Mouse (Mus musculus): ENCODE data around the gene Tmem198b.
"Not testable (repeated sequence)": the region's sequence is repeated elsewhere in the genome, so short reads cannot be mapped to it uniquely, and the experiment has no call there.

Gene Tmem198b

GRCm38 (mm10) chr10:128804271-128805091 lies at the start of gene Tmem198b:
Gene Tmem198b, minus strand, starts transcription at chr10:128804370.
- peak; percentile 84 for DNase-seq

DNA sequence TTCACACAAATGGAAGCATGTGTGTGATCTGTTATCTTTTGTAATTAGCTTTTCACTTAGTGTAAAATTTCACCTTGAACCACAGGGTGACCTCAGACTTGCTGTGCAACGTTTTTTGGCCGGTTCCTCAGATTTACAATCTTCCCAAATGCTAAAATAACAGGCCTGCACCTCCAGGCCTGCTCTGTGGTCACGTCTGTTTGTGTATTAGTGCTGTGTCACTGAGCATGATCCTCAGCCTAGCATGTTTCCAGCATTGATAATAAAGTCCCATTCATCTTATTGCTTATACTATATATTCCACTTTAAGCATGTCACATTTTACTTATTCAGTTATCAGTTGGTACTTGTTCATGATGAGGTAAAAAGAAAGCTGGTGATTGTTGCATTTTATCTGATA lies 46.2 kb upstream of the Tmem198b start:
- DNase-seq: no peak

- DNase-seq: no peak
Observed at GRCm38 (mm10) chr10:128848426-128848825, 44.3 kb upstream of the Tmem198b start.

DNA sequence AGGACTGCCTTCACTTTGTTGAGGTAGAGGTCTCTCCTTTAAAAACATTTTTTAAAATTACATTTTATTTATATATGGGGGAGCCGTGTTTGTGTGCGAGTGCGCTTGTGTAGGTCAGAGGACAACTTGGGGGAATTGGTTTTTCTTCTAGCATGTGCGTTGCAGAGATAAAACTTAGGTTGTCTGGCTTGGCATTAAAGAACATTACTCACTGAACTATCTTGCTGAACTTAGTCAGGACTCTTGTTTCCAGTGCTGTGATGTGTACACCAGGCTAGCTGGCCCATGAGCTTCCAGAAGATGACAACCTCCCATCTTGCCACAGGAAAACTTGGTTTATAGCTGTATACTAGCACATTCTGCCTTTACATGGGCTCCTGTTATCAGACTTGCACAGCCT lies 42.5 kb upstream of the Tmem198b start:
- no peak for DNase-seq

- DNase-seq: peak; percentile 71
Observed at GRCm38 (mm10) chr10:128845516-128845915, 41.3 kb upstream of the Tmem198b start.

GRCm38 (mm10) chr10:128843260-128843659 lies 39.1 kb upstream of the Tmem198b start:
- no peak for DNase-seq

DNA sequence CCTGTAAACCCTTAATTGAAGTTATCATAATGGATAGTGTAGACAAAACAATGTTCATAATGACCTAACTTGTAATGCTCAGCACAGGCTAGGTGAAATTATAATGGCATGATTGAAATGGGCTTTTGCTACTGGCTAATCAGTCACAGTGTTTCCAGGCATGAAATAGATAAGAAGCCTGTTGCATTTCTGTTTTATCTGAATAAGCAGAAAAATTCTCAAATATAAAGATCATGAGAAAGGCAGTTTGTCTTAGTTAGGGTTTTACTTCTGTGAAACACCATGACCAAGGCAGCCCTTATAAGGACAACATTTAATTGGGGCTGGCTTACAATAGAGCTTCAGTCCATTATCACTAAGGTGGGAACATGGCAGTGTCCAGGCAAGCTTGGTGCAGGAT lies 36.4 kb upstream of the Tmem198b start:
- no peak for DNase-seq

- DNase-seq: no peak
Observed at GRCm38 (mm10) chr10:128839434-128839833, 35.3 kb upstream of the Tmem198b start.

DNA sequence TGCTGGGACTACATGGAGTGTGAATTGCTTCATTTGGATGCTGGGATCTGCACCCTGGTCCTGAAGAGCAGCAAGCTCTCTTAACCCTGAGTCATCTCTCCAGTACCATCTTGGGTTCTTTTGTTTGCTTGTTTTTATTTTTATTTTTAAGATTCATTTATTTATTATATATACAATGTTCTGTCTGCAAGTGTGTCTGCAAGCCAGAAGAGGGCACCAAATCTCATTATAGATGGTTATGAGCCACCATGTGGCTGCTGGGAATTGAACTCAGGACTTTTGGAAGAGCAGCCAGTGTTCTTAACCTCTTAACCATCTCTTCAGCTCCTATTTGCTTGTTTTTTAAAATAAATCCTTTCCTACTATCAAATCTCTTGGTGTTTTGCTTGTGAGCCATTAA lies 33.2 kb upstream of the Tmem198b start:
- DNase-seq: no peak

DNA sequence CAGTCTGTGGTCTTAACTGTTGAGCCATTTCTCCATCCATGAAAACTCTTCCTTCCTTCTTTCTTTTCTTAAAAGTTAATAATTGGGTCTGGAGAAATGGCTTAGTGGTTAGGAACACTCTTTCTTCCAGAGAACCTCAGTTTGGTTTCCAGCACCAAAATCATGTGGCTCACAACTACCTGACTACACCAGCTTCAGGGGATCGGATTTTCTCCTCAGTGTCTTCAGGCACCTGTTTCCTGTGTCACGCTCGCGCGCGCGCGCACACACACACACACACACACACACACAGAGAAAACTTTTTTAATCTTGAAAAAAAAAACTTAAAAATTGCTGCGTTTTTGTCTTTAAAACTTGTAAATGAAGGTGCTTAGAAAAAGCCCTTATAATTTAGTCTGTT lies 19.7 kb upstream of the Tmem198b start:
- no peak for DNase-seq

DNA sequence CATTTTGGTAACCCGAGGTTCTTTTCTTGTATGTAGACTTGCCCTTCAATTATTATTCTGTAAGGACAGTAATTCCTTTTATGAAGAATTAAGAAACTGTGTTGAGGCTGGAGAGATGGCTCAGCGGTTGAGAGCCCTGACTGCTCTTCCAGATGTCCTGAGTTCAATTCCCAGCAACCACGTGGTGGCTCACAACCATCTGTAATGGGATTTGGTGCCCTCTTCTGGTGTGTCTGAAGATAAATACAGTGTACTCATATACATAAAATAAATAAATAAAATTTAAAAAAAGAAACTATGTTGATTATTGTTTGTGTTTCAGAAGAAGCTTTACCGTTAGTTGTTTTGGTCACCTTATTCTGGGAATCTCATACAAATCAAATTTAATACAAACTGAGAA lies 18.9 kb upstream of the Tmem198b start:
- not testable (repeated sequence) for DNase-seq

DNA sequence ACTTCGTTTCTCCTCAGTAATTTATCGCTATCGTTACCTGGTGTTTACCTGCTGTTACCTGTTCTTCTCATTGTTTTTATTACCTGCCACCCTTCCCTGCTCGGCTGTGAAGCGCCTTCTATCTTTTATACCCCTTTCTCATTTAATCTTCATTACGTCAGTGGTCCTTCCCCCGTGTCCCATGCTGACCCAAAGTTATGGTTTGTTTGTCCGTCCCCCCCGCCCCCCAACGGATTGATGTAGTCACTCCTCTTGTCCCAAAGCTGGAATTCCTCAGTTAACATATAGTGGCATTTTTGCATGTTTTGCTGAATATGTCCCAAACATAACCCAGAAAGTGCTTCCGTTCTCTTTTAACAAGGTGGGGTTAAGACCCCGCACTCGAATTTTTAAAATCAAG lies 18.0 kb upstream of the Tmem198b start:
- DNase-seq: no peak

DNA sequence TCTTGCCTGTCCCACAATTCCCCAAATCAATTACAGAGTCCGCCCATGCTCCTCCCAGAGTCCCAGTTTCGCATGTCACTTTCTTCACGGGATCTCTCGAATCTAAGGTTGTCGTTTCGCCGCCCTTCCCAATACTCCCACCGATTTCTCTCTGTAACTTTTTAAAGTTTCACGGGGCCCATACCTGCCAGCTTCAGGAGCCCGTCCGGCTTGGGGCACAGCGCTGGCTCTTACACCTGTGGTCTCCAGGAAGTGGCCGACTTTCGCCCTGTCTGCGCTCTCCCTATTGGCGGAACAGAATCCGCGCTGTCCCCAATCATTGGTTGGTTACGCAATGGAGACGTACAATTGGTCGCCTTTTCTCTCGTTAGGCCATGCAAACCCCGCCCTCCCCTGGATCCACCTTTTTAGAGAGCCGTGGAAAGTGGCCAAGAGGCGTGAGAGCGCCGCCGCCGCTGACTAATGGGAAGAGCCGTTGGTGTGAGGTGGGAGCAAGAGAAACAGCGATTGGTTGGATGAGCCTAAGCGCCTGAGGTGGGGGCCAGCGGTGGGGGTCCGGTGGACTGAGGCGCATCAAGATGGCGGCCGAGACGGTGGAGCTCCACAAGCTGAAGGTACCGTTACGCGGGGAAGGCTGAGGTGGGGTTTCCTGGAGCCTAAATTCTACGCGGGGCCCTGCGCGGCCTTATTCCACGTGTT lies 17.3 kb upstream of the Tmem198b start, which contains the start of gene Ormdl2:
TSS of gene Ormdl2 (minus strand) at position 288 of the 699 bp plus-strand sequence.
- peak; percentile 99 for DNase-seq

DNA sequence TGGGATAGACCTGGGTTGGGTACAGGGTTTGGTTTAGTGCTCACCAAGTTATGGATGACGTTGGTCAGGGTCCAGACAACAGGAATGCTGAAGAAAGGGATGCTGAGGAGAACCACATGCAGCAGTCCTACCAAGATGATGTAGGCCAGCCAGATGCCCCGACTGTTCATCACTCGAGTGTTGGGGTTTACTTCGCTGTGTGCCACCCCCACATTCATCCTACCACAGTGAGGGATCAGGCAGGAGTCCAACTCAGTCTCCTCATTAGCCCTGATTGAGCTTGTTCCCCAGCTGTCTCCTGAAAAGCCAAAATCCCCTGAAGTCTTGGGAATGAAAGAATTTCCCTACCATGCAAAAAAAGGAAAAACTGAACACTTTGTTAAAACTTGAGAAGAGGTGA lies 16.0 kb upstream of the Tmem198b start:
- no peak for DNase-seq

DNA sequence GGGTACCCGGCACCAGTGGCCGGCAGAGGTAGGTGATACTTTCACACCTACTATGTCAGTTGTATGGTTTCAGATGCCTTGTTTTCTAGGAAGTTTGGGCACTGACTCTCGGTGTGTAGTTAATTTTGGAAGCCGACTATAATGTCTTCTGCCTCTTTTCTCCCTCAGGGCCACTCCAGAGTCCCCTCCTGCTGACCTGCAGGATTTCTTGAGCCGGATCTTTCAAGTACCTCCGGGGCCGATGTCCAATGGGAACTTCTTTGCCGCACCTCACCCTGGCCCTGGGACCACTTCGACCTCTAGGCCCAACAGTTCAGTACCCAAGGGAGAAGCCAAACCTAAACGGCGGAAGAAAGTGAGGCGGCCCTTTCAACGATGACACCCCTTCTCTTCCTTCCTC lies 12.9 kb upstream of the Tmem198b start, which contains the start of gene Sarnp:
TSS of gene Sarnp (plus strand) at position 301 of the 400 bp plus-strand sequence.
- no peak for DNase-seq

DNA sequence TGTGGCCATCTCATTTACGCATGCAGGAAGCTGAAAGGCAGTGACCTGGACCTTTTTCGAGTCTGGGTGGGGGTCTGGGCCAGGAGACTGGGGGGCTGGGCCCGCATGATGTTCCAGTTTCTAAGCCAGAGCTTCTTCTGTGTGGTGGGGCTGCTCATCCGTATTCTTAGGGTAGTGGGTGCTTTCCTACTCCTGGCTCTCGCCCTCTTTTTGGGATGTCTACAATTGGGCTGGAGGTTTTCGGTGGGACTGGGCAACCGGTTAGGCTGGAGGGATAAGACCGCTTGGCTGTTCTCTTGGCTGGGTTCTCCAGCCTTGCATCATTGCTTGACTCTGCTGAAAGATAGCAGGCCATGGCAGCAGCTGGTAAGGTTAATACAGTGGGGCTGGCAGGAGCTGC lies 2.8 kb upstream of the Tmem198b start:
- DNase-seq: no peak

- DNase-seq: no peak
Observed at GRCm38 (mm10) chr10:128806086-128806485, 1.9 kb upstream of the Tmem198b start.

- DNase-seq: peak; percentile 99
Observed at GRCm38 (mm10) chr10:128805092-128806000, 1.2 kb upstream of the Tmem198b start.

- peak; percentile 59 for DNase-seq
Observed at GRCm38 (mm10) chr10:128803771-128804270, 349 bp downstream of the Tmem198b start, which contains the start of gene Dnajc14. Gene Dnajc14, plus strand, starts transcription at chr10:128804062.

- peak; percentile 11 for DNase-seq
Observed at GRCm38 (mm10) chr10:128803361-128803760, 809 bp downstream of the Tmem198b start.

GRCm38 (mm10) chr10:128802956-128803355 lies 1.2 kb downstream of the Tmem198b start:
- no peak for DNase-seq

GRCm38 (mm10) chr10:128801981-128802495 lies 2.1 kb downstream of the Tmem198b start:
- no peak for DNase-seq
